Mouse (Mus musculus) left cerebral cortex, adult 8-10 months (tissue): Measurements from ENCODE around the gene Hoxb1. TPM values are rescaled to one million over a fixed set of nuclear protein-coding genes. Genes with fewer than 3 reads are reported as not detected.

Experiments used
- DNase-seq, 2 experiments: peaks; one replicate each; pipeline ENCODE4 v3.0.0; 2022; ENCODE audit warnings: low spot score in 2 of 2
- total RNA-seq, 4 experiments: library from RNA; stranded (reverse); gene quantifications; 2 replicates each; pipeline ENCODE4 v1.2.4; 2022

The Hoxb1 gene
- total RNA-seq, result not detected

DNA sequence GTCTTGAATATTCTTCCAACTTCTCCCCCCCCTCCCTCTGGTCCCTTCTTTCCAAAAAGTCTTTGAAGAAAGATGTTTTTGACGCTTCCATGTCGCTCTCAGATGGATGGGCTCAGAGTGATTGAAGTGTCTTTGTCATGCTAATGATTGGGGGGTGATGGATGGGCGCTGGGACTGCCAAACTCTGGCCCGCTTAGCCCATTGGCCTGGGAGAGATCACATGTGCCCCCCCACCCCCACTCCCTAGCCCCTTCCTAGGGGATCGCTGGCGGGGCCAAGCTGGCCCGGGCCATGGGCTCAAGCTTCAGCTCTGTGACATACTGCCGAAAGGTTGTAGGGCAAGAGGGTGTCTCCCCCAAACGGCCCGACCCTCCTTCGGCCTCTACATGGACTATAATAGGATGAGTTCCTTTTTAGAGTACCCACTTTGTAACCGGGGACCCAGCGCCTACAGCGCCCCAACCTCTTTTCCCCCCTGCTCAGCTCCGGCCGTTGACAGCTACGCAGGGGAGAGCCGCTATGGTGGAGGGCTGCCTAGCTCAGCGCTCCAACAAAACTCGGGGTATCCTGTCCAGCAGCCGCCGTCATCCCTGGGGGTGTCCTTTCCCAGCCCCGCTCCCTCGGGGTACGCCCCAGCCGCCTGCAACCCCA lies at the start of gene Hoxb1:
Hoxb1 (plus strand) TSS at position 312 of the 651 bp plus-strand sequence.
- no peak for DNase-seq

DNA sequence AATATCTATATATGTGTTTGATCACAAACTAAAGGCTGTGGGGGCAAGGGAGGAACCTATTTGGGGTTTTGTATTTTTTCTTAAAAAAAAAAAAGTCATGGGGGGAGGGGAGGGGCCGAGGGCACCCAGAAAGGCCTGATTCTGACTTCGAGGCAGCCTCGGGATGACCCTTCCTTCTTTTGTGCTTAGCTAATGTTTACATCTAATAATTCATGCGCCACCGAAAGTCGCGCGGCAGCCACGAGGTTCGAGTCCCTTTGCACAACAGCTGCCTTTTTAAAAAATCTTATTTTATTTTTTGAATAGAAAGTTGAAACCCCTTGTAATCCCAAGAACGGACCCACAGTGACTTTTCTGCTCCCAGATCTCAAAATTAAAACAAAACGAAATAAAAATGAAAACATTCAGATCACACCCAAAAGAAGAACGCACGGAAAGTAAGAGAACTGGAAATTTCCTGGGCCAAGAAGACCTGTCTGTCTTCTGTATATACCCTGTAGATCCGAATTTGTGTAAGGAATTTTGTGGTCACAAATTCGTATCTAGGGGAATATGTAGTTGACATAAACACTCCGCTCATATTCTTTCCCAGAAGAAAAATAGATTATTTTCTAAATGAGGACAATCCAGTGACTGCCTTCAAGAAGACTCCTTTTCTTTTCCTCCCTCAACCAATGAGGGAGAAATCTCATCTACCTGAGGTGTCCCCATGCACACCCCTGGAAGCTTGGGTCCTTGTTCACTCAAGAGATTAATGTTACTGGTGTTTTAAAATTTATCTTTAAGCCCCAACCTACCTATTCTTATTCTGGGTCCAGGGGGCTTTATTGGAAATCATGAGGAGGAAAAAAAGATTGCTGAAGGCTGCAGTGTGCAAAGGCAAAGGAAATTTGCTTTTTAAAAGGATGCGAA lies 48.6 kb upstream of the Hoxb1 start:
- DNase-seq, result no peak

DNA sequence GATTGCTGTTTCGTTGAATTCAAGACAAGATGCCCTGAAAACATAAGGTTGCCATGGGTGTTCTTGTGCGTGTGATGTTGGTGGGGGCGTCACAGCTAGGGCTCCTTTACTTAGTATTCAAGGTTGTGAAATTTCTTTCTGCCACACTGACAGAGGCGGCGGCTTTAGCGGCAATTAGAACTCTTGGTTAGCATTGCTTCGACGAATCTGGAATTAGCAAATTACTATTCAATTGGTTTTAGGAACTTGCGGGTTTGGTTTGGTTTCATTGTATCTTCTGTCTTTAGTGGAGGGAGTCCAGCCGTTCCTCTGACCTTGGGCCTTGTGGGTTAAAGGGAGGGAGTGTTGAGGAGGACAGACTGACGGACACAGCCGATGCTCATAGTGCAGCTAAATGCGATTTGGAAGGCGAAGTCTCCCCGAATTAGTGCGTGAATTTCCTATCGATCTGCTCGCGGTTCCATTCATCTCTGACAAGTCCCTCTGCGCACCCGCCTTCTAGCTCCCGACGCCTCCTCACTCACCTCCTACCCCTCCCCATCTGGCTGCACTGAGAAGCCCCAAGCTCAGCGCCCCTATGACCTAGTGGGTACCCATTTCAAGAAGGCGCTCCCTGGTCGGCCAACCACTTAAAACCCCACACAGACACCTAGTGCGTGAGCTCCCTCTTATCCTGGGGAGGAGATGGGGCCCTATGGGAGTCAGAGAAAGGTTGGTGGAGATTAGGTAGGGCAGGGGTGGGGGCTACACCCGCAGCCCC lies 47.8 kb upstream of the Hoxb1 start, which contains the start of gene Hoxb4:
Hoxb4 (plus strand) TSS at position 660 of the 760 bp plus-strand sequence.
- no peak for DNase-seq

DNA sequence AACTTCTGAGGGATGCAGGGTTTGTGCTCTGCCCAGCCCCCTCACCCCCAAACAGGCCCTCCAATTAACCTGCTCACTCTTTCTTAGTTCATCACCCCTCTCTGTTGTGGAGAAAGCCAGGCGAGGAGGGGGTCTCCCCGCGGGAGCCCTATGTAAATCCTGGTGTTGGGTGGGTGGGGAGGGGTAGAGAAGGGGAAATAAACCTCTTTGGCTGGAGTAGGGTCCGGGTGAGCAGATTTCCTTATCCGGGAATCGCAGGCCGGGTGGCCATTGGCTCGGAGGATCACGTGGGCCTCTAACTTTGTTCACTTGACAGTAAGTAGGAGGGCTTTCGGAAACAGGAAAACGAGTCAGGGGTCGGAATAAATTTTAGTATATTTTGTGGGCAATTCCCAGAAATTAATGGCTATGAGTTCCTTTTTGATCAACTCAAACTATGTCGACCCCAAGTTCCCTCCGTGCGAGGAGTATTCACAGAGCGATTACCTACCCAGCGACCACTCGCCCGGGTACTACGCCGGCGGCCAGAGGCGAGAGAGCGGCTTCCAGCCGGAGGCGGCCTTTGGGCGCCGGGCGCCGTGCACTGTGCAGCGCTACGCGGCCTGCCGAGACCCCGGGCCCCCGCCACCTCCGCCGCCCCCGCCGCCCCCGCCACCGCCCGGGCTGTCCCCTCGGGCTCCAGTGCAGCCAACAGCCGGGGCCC lies 47.0 kb upstream of the Hoxb1 start:
- DNase-seq, result no peak

DNA sequence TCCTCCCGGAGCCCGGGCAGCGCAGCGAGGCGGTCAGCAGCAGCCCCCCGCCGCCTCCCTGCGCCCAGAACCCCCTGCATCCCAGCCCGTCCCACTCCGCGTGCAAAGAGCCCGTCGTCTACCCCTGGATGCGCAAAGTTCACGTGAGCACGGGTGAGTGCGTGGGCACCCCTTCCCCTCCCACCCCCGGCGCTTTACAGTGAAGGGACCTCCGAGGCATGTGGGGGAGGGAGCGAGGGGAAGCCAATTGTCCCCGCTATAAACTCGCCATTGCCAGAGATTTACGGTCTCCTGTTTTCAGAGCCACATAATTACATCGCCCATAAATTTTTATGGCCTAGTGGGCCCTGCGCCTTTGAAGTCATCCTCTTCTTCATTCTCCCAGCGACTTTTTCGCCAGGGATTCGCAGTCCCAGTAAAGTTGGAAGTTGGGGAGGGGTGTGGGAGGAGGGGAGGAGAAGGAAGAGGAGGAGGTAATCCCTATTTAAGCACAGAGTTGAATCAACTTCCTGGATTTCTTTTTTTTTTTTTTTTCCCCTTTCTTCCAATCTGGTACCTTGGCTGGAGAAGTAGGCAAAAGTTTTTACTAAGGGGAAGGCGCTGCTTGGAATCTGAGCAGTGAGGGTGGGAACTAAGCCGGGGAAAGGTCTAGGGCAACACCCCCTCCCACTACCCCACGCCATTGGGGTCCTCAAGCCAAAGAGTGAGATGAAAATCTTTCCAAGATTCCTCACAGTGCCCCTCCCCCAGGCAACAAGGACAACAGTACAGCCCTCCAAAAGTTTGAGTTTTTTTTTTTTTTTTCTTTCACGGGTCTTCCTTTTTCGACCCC lies 46.3 kb upstream of the Hoxb1 start:
- DNase-seq, result no peak

DNA sequence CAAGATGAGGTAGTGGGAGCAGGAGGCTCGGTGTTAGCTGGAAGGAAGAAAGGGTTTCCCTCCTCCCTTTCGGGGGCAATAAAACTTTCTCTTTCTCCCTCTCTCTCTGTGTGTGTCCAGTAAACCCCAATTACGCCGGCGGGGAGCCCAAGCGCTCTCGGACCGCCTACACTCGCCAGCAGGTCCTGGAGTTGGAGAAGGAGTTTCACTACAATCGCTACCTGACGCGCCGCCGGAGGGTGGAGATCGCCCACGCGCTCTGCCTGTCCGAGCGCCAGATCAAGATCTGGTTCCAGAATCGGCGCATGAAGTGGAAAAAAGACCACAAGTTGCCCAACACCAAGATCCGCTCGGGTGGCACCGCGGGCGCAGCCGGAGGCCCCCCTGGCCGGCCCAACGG lies 45.6 kb upstream of the Hoxb1 start:
- DNase-seq, result no peak

DNA sequence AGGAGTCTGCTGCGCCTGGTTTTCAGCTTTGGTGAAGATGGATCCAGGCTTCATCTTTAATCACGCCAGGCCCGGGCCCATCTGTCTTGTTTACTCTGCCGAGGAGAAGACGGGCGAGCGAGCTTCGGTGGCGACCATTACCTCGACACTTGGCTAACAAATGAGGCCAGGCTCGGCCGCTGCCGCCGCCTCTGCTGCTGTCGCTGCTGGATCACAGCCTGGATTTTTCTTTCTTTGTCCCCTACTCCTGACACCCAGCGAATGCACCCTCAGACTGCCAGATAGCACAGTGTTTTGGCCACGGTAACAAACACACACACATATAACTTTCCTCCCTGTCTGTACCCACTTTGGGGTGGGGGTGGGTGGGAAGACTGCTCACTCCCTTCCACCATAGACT lies 44.9 kb upstream of the Hoxb1 start:
- no peak for DNase-seq

DNA sequence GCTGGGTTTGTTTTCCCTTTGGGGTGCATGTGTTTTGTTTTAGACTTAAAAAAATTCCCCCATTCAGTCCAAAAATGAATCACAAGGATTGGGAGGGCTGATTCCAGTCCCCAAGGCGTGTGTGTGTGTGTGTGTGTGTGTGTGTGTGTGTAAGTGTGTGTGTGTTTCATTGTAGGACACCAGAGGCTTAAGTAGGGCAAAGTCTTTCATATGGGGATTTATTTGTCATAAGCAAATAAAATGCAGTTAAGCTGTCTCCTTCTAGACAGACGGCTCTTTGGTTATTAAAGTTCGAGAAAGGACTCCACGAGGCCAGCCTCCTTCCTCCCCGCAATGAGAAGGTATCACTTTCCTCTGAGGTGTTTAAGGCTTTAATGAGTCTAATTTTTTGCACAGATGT lies 43.7 kb upstream of the Hoxb1 start:
- DNase-seq, result no peak

DNA sequence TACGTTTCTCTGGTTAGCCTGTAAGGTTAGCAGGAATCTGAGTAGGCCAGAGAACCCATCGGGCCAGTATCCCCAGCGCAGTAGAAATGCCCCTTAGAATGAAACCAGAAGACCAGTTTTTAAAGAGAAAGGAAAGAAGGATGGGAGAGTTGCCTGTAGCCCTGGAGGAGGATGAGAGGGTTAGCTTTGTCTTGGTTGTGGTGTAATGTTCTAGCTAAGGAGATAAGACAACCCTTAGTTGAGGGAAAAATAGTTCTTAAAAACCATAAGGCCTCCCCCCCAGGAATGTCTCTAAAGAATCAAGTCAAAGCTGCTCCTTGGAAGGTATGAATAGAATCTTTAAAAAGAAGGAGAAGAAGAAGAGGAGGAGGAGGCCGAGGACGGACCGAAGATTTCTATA lies 42.8 kb upstream of the Hoxb1 start:
- DNase-seq, result no peak

DNA sequence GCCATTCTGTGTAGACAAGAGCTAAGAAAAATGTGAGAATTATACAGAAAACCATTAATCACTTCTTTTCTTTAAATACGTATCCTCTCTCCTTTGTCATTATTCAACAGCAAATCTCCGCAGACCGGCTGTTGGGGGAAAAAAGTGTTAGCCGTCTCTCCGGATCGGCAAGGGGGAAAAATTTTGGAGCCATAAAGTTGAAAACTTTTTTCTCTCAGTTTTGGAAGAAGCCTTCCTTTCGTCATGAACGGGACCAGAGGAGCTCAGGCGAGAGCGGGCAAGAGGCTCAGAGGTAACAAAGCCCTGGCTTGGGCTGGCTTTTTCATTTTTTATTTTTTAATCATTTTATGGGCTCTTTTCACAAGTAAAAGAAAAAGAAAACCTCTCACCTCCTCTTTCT lies 42.4 kb upstream of the Hoxb1 start, which contains the start of gene Hoxb3:
Hoxb3 (plus strand) TSS at position 173 of the 400 bp plus-strand sequence.
- DNase-seq, result no peak

DNA sequence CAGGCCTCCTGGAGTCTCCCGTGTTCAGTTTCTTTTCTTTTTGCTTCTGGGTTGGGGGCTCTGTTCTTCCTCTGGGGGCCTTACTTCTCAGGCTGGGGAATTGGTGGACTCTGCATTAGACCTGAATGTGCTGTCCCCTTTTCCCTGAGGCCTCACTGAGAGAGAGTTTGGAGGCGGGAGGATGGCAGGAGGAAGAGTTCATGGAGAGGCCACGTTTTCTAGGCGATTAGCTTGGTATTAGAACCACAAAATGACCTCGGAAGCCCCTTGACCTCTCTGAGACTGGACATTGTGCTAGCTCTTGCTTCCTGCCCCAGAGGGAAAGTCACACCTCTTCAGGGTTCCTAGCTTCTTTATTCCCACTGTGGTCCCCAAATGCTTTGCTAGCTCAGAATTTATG lies 41.4 kb upstream of the Hoxb1 start:
- no peak for DNase-seq

DNA sequence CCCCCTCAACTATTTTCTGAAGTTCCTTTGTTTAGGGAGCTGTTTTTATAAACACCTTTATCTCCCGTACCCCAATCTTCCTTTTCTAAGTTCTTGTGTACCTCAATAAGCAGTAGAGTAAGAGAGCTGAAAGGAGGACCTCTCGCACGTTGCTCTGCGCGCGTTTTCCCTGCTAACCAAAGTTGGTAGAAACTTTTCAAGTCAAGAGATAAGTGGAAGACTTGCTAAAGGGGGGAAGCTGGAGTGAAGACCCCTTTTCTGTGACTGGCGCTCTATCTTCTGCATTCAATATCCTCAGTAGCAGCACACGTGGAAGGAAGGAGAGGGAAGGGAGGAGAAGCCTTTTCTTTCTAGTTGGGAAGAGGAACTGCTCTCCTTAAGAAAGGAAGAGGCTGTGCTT lies 40.6 kb upstream of the Hoxb1 start:
- no peak for DNase-seq

DNA sequence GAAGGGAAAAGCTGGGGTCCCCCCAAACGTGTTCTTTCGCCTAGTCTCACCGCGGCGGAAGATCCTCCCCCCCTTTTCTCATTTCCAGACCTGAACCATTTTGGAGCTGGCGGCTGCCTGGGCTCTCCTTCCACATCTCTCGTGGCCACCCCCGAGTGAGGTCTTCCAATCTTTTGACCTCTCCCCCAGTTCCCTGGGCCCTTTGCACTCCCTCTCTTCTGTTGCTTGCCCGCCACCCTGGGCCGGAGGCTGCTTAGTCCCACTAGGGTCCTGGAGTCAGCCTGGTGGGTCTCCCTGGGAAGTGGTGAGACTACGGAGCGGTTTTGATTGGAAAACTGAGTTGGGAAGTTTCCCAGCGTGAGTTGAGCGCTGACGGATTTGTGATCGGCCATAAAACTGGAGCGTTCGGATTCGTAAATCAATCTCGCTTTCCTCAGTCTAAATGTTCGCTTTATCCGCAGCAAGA lies 39.8 kb upstream of the Hoxb1 start:
- no peak for DNase-seq

DNA sequence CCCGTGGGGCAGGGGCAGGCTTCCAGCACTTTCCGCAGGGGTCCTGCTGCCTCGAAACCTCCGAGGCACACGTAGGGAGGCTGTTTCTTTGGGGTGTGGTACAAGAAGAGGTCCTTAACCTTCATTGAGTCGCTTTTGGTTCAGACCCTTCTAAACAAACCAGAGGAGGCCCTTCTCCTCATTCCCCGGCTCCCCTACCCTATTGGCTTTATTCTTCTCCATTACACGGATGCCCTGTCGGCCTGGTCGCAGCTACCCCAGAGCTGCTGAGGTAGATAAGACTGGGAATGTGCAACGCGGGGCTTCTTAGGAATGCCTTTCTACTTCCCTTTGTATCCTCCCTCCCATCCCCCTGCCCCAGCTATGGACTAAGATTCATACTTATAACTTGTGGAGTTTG lies 38.8 kb upstream of the Hoxb1 start:
- no peak for DNase-seq

DNA sequence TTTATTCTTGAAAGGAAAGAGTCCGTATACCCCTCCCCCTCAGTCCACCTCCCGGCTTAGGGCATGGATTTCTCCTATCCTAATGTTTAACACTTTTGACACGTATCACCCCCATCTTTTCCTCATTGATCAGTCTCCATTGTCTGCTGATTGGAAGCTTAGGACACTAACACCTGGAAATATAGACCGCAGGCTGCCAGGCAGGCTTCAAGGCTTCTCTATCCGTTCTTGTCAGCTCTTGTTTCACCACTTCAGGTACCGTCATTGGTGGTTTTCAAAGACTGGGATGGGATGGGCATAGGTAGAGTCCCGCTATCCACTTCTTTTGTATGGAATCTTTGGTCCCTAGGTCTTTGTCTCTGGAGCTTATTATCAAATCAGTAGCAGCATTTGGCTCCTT lies 38.4 kb upstream of the Hoxb1 start:
- no peak for DNase-seq

DNA sequence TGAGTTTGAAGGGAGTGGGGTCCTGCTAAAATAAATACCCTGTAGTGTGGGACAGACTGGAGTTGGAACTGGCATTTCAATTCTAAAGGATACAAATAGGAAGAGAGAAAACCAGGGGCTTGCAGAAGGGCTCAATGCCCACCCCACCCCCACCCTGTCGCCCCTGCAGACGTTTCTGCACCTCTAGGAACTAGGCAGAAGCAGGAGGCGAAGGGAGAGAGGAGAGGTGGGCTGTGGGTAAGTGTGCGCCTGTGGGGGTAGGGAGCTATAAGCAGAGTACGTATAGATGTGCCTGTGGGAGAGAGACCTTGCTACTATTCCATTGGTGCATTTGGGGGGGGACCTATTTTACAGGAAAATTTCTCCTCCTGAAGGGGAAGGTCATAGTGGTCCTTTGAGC lies 37.8 kb upstream of the Hoxb1 start:
- DNase-seq, result no peak

DNA sequence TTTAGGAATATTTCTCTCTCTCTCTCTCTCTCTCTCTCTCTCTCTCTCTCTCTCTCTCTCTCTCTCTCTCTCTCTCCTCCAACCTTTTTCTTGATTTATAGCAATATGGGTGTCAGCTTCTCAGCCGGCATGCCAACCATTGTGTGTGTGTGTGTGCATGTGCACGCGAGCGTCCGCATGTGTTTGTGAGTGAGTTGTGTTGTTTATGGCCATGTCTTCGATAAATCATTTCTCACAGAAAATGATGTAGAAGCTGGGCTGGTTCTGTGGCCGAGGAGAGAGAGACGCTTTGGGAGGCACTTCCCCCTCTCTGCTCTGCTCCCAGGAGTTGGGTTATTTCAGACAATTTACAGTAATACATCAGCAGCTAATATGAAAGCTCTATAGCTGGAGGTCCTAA lies 36.9 kb upstream of the Hoxb1 start:
- no peak for DNase-seq

DNA sequence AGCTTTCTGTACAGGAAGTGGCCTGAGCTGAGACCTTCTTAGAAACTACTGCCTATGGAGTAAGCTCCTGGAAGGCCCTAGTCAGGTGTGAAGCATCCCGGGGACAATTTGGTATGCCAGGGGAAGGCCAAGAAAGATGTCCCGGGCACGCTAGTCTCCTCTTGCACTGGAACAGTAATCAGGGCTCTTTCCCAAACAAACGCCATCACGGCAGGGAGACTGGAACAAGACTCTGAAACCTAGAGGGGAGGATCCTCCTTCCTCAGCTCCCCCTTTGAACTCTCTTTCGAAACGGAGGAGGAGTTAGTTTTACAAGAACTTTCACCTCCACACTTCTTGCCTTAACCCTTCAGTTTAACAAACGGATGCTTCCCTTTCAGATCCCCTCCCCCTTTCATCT lies 33.4 kb upstream of the Hoxb1 start:
- DNase-seq, result no peak

DNA sequence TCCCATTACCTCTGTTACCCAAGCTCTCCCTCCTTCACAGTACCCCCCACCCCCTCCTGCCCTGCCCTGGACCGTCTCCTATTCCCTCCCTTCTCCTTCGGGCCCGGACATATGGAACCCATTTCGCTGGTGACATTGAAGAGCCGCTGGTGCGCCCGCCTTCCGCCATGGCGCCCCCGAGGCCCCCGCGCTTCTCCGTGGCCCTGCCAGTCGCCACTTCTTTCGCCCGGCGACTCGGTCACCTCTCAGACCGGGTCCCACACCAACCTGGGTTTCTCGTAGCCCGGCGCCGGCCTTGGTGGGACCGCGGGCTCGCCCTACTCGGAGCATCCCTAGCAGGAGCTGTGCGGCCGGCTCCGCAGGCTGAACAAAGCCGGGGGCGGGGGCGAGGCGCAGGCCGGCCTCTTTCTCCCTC lies 32.9 kb upstream of the Hoxb1 start:
- no peak for DNase-seq

DNA sequence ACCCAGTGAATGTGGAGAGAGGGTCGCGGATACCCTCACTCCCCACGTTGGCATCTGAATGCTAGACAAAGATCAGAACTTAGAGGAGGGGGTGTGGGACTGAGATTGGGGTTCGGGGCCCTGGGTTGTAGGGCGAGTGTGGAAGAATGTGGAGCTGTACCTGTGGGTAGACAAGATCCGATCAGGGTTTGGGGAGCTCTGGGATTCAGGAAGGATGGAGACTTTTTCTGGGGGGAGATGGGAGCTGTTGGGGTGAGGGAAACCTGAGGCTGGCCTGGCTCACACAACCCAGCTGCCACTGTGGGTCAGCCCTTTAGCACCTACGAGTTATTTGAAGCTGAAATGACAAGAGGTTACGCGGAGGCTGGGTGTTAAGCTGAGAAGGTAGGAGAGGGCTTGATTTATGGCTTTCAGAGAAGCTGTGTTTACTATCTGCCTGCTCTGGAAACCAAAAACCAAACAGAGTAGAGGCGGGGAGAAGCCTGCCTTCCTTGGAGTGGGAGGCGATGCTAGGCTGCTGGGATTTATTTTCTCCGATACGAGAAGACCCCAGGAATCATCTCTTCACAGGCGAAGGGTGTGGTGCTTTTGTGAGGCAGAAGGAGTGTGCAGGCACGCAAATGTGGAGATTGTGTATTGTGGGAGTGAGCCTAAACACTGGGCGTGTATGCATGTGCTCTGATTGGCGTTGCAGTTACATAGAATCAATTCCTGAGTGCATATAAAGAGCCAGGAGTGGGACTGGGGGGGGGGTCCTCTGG lies 32.1 kb upstream of the Hoxb1 start:
- no peak for DNase-seq
